ENCODE assay signal across 15 mouse cellular contexts in the genomic region with DNA sequence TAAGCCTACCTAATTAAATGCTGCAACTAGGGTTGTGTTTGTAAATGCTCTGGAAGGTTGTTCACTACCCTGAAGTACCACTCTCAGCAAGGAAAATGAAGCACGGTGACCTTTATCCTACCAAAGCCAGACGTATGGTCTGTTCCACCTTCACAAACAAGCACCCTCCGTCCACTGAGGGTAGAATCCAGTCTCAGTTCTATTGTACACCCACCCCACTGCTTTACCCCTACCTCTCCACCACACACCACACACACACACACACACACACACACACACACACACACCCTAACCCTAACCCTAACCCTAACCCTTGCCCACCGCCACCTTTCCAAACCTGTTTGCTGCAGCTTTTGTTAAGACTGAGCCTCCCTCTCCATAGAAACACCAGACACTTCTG. TPM values are rescaled to one million over a fixed set of nuclear protein-coding genes. Genes with fewer than 3 reads are reported as not detected.
"Had no signal": no experiment of that assay in that cellular context is flagged by ENCODE, and none has a peak within 500 bp of the region (broad histone marks: within the 10 kb centered on the region; RNA-seq: fewer than 3 reads in every experiment).

No protein-coding gene starts in this region.

- H3K4me2 ChIP-seq: intestine, embryonic 15.5 days; limb, embryonic 13.5 days; neural tube, embryonic 15.5 days had no signal

- DNase-seq: kidney, postnatal 10 days; kidney, postnatal 4 days; lung, adult 18-20 months; lung, postnatal 10 days; lung, postnatal 4 days; right cerebral cortex, adult 18-20 months had no signal

- H3K9me3 ChIP-seq: intestine, embryonic 15.5 days; neural tube, embryonic 15.5 days had no signal

- H3K4me3 ChIP-seq: intestine, embryonic 15.5 days; layer of hippocampus, adult 2 months; limb, embryonic 13.5 days; midbrain, embryonic 10.5 days; neural tube, embryonic 15.5 days had no signal

- H3K4me1 ChIP-seq: intestine, embryonic 15.5 days; limb, embryonic 13.5 days; midbrain, embryonic 10.5 days; neural tube, embryonic 15.5 days had no signal

- H3K27ac ChIP-seq: intestine, embryonic 15.5 days; layer of hippocampus, adult 2 months; limb, embryonic 13.5 days; midbrain, embryonic 10.5 days; neural tube, embryonic 15.5 days; stomach, postnatal 0 days had no signal

- H3K9ac ChIP-seq: intestine, embryonic 15.5 days; limb, embryonic 13.5 days; neural tube, embryonic 15.5 days had no signal

- ATAC-seq: intestine, embryonic 15.5 days; midbrain, embryonic 16.5 days had no signal

- H3K27me3 ChIP-seq: intestine, embryonic 15.5 days; limb, embryonic 13.5 days; neural tube, embryonic 15.5 days had no signal

RNA-seq across cellular contexts. Expression of a gene that starts 49.1 kb away (rescaled TPM):
- total RNA-seq: megakaryocyte, adult 5-6 weeks had no signal
- polyA plus RNA-seq: kidney, adult 2 months had no signal
